Mouse (Mus musculus): ENCODE data around the gene Etv2. TPM values are rescaled to one million over a fixed set of nuclear protein-coding genes. Genes with fewer than 3 reads are reported as not detected.

Gene Etv2
- polyA plus RNA-seq, 1 experiment from 2014 or later, result not detected

- H3K4me1 ChIP-seq (replicated peaks), result peaks cover 47% of the 10 kb centered on the region
- H3K9ac ChIP-seq, result peak overlapping the region; percentile 99
- peak overlapping the region; percentile 96 for H3K4me3 ChIP-seq (replicated peaks)
- peak; percentile 23 for ATAC-seq (ENCODE audit: insufficient read depth)
- H3K36me3 ChIP-seq (replicated peaks), result peaks cover 39% of the 10 kb centered on the region
- H3K4me2 ChIP-seq, result peak overlapping the region; percentile 92
- no peaks in the 10 kb centered on the region for H3K9me3 ChIP-seq (replicated peaks)
- peaks cover under 1% of the 10 kb centered on the region; the same call in 1 of the 2 replicates for H3K27me3 ChIP-seq
- H3K27ac ChIP-seq (replicated peaks), result peak overlapping the region; percentile 93
- WGBS (ENCODE audit: insufficient replicate concordance), result 1% methylated on average over 67 of the region's 67 CpGs
Observed at GRCm38 (mm10) chr7:30587842-30588667, 47.6 kb downstream of the Etv2 start.

DNA sequence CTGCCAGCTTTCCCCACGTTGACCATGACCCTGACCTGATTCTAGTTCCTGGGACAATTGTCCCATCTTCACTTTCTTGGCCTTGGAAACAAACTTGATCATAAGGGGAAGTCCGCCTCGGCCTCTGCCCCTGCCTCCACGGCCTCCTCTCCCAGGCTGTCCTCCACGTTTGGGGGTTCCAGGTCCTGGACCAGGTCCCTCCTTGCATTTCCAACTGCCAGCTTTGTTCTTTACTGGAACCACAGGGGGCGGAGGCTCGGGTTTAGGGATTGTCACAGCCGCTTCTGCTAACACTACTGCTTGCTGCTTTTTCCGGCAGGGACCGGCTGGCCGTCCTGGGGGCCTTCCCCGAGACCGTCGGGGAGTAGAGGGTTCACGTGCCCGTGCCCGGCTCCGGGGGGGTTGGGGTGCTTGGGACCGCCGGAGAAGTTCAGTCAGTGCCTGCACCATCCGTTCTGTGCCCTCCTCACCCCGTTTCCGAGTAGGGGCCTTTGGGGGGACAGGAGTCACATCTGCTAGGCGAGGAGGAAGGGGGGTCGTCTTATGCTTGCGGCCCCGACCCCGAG lies 49.1 kb downstream of the Etv2 start:
- Histone ChIP-seq H3K27me3 (no peaks in the 10 kb centered on the region), H3K27ac (replicated peaks) (no peak overlapping the region), H3K9me3 (replicated peaks) (no peaks in the 10 kb centered on the region), H3K36me3 (replicated peaks) (peaks cover 54% of the 10 kb centered on the region), H3K4me2 (peak overlapping the region; percentile 92), H3K4me3 (replicated peaks) (no peak overlapping the region), H3K9ac (0 out of 2 replicates have a peak overlapping the region, but pooled peaks have one; percentile 99), H3K4me1 (replicated peaks) (peaks cover 44% of the 10 kb centered on the region)
- WGBS (ENCODE audit: insufficient replicate concordance), result 87% methylated on average over 28 of the region's 28 CpGs
- no peak for ATAC-seq (ENCODE audit: insufficient read depth)

DNA sequence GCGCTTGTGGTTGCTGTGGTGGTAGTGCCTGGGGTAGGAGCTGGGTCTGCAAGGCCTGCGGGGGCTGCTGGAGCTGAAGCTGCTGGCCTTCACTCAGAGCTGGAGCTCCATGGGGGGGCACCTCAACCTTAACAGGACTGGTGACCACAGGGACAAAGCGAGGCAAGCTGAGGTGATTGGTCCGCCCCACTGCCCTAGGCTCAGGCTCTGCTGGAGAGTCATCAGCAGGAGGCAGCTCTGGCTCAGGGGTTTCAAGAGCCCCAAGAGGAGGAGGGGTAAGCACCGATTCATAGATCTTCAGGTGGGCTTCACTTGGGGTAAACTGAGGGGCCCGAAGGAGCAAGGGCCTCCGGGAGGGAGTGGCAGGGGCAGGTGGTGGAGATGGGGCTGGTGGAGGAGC lies 50.5 kb downstream of the Etv2 start:
- H3K4me3 ChIP-seq (replicated peaks), result no peak overlapping the region
- H3K4me2 ChIP-seq, result no peak overlapping the region
- H3K27ac ChIP-seq (replicated peaks), result no peak overlapping the region
- no peaks in the 10 kb centered on the region for H3K9me3 ChIP-seq (replicated peaks)
- no peak for ATAC-seq (ENCODE audit: insufficient read depth)
- no peak overlapping the region for H3K9ac ChIP-seq
- no peaks in the 10 kb centered on the region for H3K27me3 ChIP-seq
- peaks cover 68% of the 10 kb centered on the region for H3K36me3 ChIP-seq (replicated peaks)
- H3K4me1 ChIP-seq (replicated peaks), result peaks cover 32% of the 10 kb centered on the region
- WGBS (ENCODE audit: insufficient replicate concordance), result 90% methylated on average over 7 of the region's 7 CpGs

DNA sequence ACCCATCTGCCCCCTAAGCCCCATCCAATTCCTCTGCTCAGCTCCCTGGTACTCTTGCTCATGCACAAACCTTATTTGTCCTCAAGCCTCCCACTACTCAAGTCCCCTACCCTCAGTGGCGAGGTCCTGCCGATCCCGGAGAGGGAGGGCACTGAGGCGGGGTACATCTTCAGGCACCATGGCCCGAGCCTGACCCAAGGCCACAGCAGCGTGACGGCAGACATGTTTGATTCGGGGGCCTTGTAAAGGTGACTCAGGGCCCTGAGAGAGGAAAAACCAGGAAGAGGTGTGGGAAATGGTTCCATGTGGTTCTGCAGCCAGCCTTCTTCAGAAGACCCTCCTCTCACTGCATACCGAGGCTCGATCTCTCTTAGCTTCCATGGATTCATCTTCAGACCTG lies 51.3 kb downstream of the Etv2 start:
- H3K4me3 ChIP-seq (replicated peaks), result no peak overlapping the region
- peaks cover 76% of the 10 kb centered on the region for H3K36me3 ChIP-seq (replicated peaks)
- no peak overlapping the region for H3K9ac ChIP-seq
- WGBS (ENCODE audit: insufficient replicate concordance), result 85% methylated on average over 10 of the region's 10 CpGs
- H3K4me1 ChIP-seq (replicated peaks), result peaks cover 24% of the 10 kb centered on the region
- no peak for ATAC-seq (ENCODE audit: insufficient read depth)
- no peak overlapping the region for H3K4me2 ChIP-seq
- H3K9me3 ChIP-seq (replicated peaks), result no peaks in the 10 kb centered on the region
- no peaks in the 10 kb centered on the region for H3K27me3 ChIP-seq
- no peak overlapping the region for H3K27ac ChIP-seq (replicated peaks)

Small RNA genes within 50 kb of the gene (microRNA-seq; reads per million reads assigned to microRNA genes)
- not detected for gene Mir3569

Other genes with a start within 250 kb of the Etv2 start
- 146 and 160 TPM in 2 replicates for gene Tyrobp, start 222.1 kb downstream of the Etv2 start, polyA plus RNA-seq (2015; fragmentation: Nextera tagmentation; extraction: Ambion mirVana)
- 6.7 and 7.0 TPM in 2 replicates for gene Hcst, start 216.0 kb downstream of the Etv2 start, polyA plus RNA-seq (2015; fragmentation: Nextera tagmentation; extraction: Ambion mirVana)
- gene Nfkbid, start 214.1 kb downstream of the Etv2 start, polyA plus RNA-seq (2015; fragmentation: Nextera tagmentation; extraction: Ambion mirVana), result 1.6 and 1.8 TPM in 2 replicates
- 5.3 and 6.2 TPM in 2 replicates for gene Aplp1, start 190.3 kb downstream of the Etv2 start, polyA plus RNA-seq (2015; fragmentation: Nextera tagmentation; extraction: Ambion mirVana)
- 0.03 and 0.37 TPM in 2 replicates for gene Kirrel2, start 178.2 kb downstream of the Etv2 start, polyA plus RNA-seq (2015; fragmentation: Nextera tagmentation; extraction: Ambion mirVana)
- gene Nphs1, start 177.5 kb downstream of the Etv2 start, polyA plus RNA-seq (2015; fragmentation: Nextera tagmentation; extraction: Ambion mirVana), result 0.10 TPM in 1 of 2 replicates, not detected in the other
- 57.8 and 78.4 TPM in 2 replicates for gene Prodh2, start 142.2 kb downstream of the Etv2 start, polyA plus RNA-seq (2015; fragmentation: Nextera tagmentation; extraction: Ambion mirVana)
- 2.6 and 3.0 TPM in 2 replicates for gene Arhgap33, start 100.8 kb downstream of the Etv2 start, polyA plus RNA-seq (2015; fragmentation: Nextera tagmentation; extraction: Ambion mirVana)
- 4.9 and 5.3 TPM in 2 replicates for gene Hspb6, start 83.7 kb downstream of the Etv2 start, polyA plus RNA-seq (2015; fragmentation: Nextera tagmentation; extraction: Ambion mirVana)
- gene Proser3, start 83.6 kb downstream of the Etv2 start, polyA plus RNA-seq (2015; fragmentation: Nextera tagmentation; extraction: Ambion mirVana), result 2.0 and 2.7 TPM in 2 replicates
- 23.4 and 26.1 TPM in 2 replicates for gene Lin37, start 76.0 kb downstream of the Etv2 start, polyA plus RNA-seq (2015; fragmentation: Nextera tagmentation; extraction: Ambion mirVana)
- 32.4 and 35.4 TPM in 2 replicates for gene U2af1l4, start 72.6 kb downstream of the Etv2 start, polyA plus RNA-seq (2015; fragmentation: Nextera tagmentation; extraction: Ambion mirVana)
- gene Gm49396, start 72.5 kb downstream of the Etv2 start, polyA plus RNA-seq (2015; fragmentation: Nextera tagmentation; extraction: Ambion mirVana), result 3.4 and 4.1 TPM in 2 replicates
- gene Psenen, start 72.2 kb downstream of the Etv2 start, polyA plus RNA-seq (2015; fragmentation: Nextera tagmentation; extraction: Ambion mirVana), result 60.6 and 65.5 TPM in 2 replicates
- gene Igflr1, start 70.4 kb downstream of the Etv2 start, polyA plus RNA-seq (2015; fragmentation: Nextera tagmentation; extraction: Ambion mirVana), result 2.3 and 2.8 TPM in 2 replicates
- gene Kmt2b, start 47.1 kb downstream of the Etv2 start, polyA plus RNA-seq (2015; fragmentation: Nextera tagmentation; extraction: Ambion mirVana), result 2.4 and 2.9 TPM in 2 replicates
- gene Zbtb32, start 36.9 kb downstream of the Etv2 start, polyA plus RNA-seq (2015; fragmentation: Nextera tagmentation; extraction: Ambion mirVana), result 0.17 and 0.22 TPM in 2 replicates
- 0.06 TPM in 1 of 2 replicates, not detected in the other for gene Upk1a, start 23.0 kb downstream of the Etv2 start, polyA plus RNA-seq (2015; fragmentation: Nextera tagmentation; extraction: Ambion mirVana)
- 514 and 565 TPM in 2 replicates for gene Cox6b1, start 9.7 kb downstream of the Etv2 start, polyA plus RNA-seq (2015; fragmentation: Nextera tagmentation; extraction: Ambion mirVana)
- 49.4 and 54.0 TPM in 2 replicates for gene Rbm42, start 14.5 kb upstream of the Etv2 start, polyA plus RNA-seq (2015; fragmentation: Nextera tagmentation; extraction: Ambion mirVana)
- gene Haus5, start 29.1 kb upstream of the Etv2 start, polyA plus RNA-seq (2015; fragmentation: Nextera tagmentation; extraction: Ambion mirVana), result 31.5 and 36.9 TPM in 2 replicates
- gene Pmis2, start 35.8 kb upstream of the Etv2 start, polyA plus RNA-seq (2015; fragmentation: Nextera tagmentation; extraction: Ambion mirVana), result not detected in 2 replicates
- 0.48 and 0.99 TPM in 2 replicates for gene 2200002J24Rik, start 63.1 kb upstream of the Etv2 start, polyA plus RNA-seq (2015; fragmentation: Nextera tagmentation; extraction: Ambion mirVana)
- 1.7 and 2.9 TPM in 2 replicates for gene Atp4a, start 76.4 kb upstream of the Etv2 start, polyA plus RNA-seq (2015; fragmentation: Nextera tagmentation; extraction: Ambion mirVana)
- gene Tmem147, start 93.7 kb upstream of the Etv2 start, polyA plus RNA-seq (2015; fragmentation: Nextera tagmentation; extraction: Ambion mirVana), result 97.4 and 105 TPM in 2 replicates
- gene Gapdhs, start 107.8 kb upstream of the Etv2 start, polyA plus RNA-seq (2015; fragmentation: Nextera tagmentation; extraction: Ambion mirVana), result not detected in 2 replicates
- 0.12 and 0.61 TPM in 2 replicates for gene Sbsn, start 115.6 kb upstream of the Etv2 start, polyA plus RNA-seq (2015; fragmentation: Nextera tagmentation; extraction: Ambion mirVana)
- gene Dmkn, start 127.9 kb upstream of the Etv2 start, polyA plus RNA-seq (2015; fragmentation: Nextera tagmentation; extraction: Ambion mirVana), result 0.32 and 0.99 TPM in 2 replicates
- gene Krtdap, start 152.0 kb upstream of the Etv2 start, polyA plus RNA-seq (2015; fragmentation: Nextera tagmentation; extraction: Ambion mirVana), result 0.21 and 2.5 TPM in 2 replicates
- 0.94 and 1.2 TPM in 2 replicates for gene Ffar2, start 187.9 kb upstream of the Etv2 start, polyA plus RNA-seq (2015; fragmentation: Nextera tagmentation; extraction: Ambion mirVana)
- not detected in 2 replicates for gene Ffar3, start 220.3 kb upstream of the Etv2 start, polyA plus RNA-seq (2015; fragmentation: Nextera tagmentation; extraction: Ambion mirVana)
- not detected in 2 replicates for gene Ffar1, start 225.7 kb upstream of the Etv2 start, polyA plus RNA-seq (2015; fragmentation: Nextera tagmentation; extraction: Ambion mirVana)
- gene Cd22, start 244.5 kb upstream of the Etv2 start, polyA plus RNA-seq (2015; fragmentation: Nextera tagmentation; extraction: Ambion mirVana), result 0.81 and 0.86 TPM in 2 replicates